Mouse (Mus musculus): Measurements from ENCODE around the gene Inpp5b.
"Not testable (repeated sequence)": the region's sequence is repeated elsewhere in the genome, so short reads cannot be mapped to it uniquely, and the experiment has no call there.

The Inpp5b gene

GRCm38 (mm10) chr4:124710776-124711291 is 30.8 kb upstream of the Inpp5b start:
- DNase-seq: peak; percentile 66

GRCm38 (mm10) chr4:124712618-124713017 is 29.0 kb upstream of the Inpp5b start:
- DNase-seq: no peak

GRCm38 (mm10) chr4:124713850-124714249 is 27.8 kb upstream of the Inpp5b start:
- DNase-seq: not testable (repeated sequence)

- peak; percentile 96 for DNase-seq
These were observed 26.8 kb upstream of the Inpp5b start, which contains the start of gene Sf3a3 for GRCm38 (mm10) chr4:124714545-124715481. Gene Sf3a3 (plus strand): TSS chr4:124714776.

GRCm38 (mm10) chr4:124719101-124719500 is 22.5 kb upstream of the Inpp5b start:
- no peak for DNase-seq

GRCm38 (mm10) chr4:124726121-124726520 is 15.5 kb upstream of the Inpp5b start:
- no peak for DNase-seq

GRCm38 (mm10) chr4:124736952-124737351 is 4.7 kb upstream of the Inpp5b start:
- no peak for DNase-seq

- DNase-seq: no peak
These were observed 4.2 kb upstream of the Inpp5b start for GRCm38 (mm10) chr4:124737486-124737885.

- DNase-seq: no peak
These were observed 3.6 kb upstream of the Inpp5b start for GRCm38 (mm10) chr4:124738013-124738412.

GRCm38 (mm10) chr4:124738783-124739182 is 2.9 kb upstream of the Inpp5b start:
- DNase-seq: no peak

- DNase-seq: no peak
These were observed 1.2 kb downstream of the Inpp5b start for GRCm38 (mm10) chr4:124742839-124743238.

- DNase-seq: no peak
These were observed 4.9 kb downstream of the Inpp5b start for GRCm38 (mm10) chr4:124746577-124746976.

- peak; percentile 49 for DNase-seq
These were observed 6.2 kb downstream of the Inpp5b start for GRCm38 (mm10) chr4:124747851-124748250.

GRCm38 (mm10) chr4:124751300-124752250 is 9.9 kb downstream of the Inpp5b start:
- DNase-seq: peak; percentile 98

- no peak for DNase-seq
These were observed 10.9 kb downstream of the Inpp5b start for GRCm38 (mm10) chr4:124752281-124753199.

GRCm38 (mm10) chr4:124755526-124755925 is 13.9 kb downstream of the Inpp5b start:
- DNase-seq: no peak

GRCm38 (mm10) chr4:124759305-124759811 is 17.7 kb downstream of the Inpp5b start:
- DNase-seq: peak; percentile 67

- no peak for DNase-seq
These were observed 19.6 kb downstream of the Inpp5b start for GRCm38 (mm10) chr4:124761201-124761600.

- no peak for DNase-seq
These were observed 21.3 kb downstream of the Inpp5b start for GRCm38 (mm10) chr4:124762858-124763452.

GRCm38 (mm10) chr4:124765802-124766565 is 24.3 kb downstream of the Inpp5b start:
- no peak for DNase-seq

Measured in kidney, postnatal 10 days (tissue).